Mouse (Mus musculus): ENCODE measurements around the gene Ripk3. TPM values are rescaled to one million over a fixed set of nuclear protein-coding genes. Genes with fewer than 3 reads are reported as not detected.

The Ripk3 gene
- polyA plus RNA-seq (2012; rRNA removed), result 7.1 and 18.8 TPM in 2 replicates

DNA sequence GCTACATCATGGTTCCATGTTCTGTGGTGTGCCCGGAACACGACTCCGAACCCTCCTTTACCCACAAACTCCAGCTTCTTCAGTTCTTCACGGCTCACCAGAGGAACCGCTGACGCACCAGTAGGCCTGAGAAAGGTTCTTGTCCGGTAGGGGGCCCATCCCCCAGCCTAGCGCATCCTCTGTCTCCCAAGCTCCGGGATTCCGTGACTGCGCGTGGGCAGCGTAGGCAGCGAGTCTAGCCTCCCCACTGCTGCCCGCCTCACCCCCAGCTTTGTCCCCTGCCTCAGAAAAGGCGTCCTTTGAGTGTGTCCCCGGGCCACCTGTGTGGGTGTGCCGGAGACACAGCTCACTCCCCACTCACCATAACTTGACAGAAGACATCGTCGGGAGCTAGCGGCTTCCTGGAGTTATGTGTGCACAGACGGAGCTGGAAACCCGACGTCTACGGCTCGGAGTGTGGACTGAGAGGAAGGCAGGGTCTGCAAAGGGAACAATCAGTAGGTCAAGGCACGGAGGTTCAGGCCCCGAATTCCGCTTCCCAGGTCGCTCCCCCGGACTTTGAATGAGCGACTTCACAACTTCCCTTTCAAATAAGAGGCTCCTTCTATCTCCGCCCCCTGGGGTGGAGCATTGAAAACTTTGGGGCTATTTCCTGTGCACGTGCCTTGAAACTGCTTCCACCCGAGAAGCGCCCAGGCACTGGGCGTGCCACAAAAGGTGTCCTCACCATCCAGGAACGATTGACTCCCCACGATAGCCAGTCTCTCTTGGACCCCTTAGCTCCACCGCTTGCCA is at the start of gene Ripk3:
Ripk3 (minus strand) TSS at position 610 of the 795 bp plus-strand sequence.

DNA sequence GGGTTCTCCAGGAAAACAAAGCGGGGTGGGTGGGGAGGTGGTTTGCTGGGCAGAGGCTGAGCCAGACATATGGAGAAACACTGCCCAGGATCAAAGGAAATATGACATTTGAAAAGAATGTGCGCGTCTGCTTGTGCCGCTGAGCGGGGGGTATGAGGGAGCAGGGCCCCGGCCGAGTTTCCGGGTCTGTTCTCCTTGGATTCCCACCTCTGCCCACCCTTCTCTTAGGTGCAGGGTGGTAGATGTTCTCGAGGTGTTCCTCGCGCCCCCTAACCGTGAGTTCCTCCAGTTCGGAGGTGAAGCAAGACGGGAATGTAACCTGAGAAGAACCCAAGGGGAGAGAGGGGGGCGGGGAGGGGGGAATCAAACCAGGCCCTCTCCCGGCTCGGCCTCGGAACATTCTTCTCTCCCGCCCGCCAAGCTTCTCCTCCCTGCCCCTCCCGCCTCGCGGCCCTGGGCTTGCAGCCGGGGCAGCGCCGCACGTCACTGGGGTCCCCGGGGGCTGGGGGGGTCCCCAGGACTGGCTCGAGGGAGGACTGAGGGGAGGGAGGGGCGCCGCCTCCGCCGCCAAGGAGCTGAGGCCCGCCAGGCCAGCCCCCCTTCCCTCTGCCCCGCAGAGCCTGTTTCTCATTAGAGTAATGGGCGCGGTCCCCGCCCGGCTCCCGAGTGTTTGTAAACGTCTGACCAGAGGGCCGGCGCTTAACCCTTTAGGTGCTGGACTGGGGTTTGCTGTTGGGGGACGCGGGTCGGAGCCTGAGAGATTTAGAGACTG is 34.5 kb upstream of the Ripk3 start, which contains the start of gene Nfatc4:
Nfatc4 (plus strand) TSS at position 154 of the 772 bp plus-strand sequence.

DNA sequence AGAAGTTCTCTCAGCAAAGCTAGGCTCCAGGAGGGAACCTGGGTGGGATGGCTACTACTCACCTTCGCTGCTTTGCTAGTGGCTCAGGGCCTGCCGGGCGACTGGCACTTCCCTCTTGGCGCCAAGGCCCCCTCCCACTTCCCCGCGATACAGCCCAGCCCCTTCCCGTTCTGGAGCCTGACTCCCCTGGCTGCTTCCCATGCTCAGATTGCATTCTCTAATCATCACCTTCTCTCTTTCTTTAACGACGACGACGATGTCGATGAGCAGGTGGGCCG is 4.8 kb downstream of the Ripk3 start, which contains the start of gene Adcy4:
Adcy4 (minus strand) TSS at position 138 of the 278 bp plus-strand sequence.

DNA sequence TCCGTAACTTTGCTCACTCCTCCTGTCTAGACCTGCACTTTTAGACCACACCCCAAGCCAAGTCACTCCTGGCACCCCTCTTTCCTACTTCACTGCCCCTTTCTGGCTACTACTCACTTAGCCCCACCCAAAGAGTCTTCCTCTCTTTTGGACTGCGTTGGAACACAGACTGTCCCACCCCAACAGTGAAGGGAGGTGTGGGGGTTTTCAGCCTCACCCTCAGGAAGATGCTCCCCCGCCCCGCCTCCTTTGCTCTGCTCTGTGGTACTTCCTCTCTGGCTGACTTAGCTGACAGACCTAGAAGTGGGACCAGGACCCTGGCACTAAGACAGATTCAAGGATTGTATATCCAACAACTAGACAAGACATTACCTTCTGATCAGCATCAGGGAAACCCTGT is 23.0 kb downstream of the Ripk3 start, which contains the start of gene Ltb4r1:
Ltb4r1 (plus strand) TSS at position 267 of the 400 bp plus-strand sequence.

DNA sequence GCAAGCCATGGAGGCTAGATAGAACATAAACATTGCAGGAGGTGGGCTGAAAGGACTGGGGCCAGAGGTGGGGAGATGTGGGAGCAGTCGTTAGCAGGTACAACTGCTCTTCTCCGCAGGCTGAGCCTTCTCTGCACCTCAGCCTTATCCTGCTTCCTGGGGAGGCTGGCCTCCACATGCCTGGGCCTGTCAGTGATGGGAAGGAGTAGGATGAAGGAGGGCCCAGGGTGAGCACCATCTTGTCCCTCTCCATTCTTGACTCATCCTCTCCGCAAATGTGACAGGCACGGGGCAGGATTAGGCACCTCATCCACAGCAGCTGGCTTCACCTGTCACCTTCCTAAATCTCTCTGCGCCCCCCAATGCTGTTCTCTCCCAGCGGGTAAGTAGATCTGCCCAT is 27.5 kb downstream of the Ripk3 start, which contains the start of gene Ltb4r2:
Ltb4r2 (plus strand) TSS at position 266 of the 400 bp plus-strand sequence.

DNA sequence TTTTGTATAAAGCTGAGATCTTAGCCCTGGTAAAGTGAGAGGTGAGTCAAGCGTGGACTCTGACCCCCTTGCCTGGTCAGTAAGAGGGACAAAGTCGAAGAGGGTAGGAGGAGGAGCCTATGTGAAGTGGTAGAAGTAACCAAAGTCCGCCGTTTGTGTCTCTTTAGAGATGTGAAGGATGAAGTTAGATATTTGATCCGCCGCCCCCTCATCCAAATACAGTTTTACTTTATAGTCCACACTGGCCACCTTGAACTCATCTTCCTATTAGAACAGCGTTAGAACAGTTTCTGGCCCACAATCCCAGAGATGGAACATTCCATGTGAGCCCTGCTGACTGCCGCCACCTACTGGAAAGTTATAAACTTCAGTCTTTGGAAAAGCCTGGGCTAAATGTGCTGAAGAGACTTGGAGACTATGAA is 30.3 kb downstream of the Ripk3 start, which contains the start of gene Cideb:
Cideb (minus strand) TSS at position 96 of the 422 bp plus-strand sequence.

DNA sequence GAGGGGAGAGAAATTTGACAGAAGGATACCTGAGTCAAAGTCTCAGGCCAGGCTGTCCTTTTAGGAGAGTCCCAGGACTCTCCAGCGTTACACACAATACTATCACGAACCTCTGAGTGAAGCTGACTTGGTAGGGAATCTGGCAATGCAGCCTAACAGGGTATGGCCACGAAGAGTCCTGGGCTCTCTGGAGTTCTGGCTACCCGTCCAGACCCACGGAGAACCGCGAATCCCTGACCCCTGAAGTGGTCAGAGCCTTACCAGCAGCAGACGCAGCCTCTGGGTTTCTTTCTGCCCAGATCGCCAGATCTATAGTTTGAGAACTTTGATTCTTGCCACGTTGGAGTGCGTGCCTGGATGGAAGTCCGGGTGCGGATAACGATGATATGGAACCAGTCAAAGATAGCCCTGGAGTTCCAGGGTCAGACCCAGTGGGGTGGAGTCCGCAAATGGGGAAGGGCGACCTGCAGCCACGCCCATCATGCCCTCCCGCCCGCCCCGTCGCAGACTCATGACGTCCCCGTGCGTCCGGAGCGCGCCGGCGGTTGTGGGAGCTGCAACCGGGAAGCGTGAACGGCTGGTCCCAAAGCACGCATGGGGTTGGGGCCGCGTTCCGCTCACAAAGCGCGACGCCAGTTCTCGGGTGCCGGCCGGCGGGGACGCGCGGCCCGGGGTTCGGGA is 43.3 kb downstream of the Ripk3 start, which contains the start of the genes Dhrs1 and Nop9:
Dhrs1 (minus strand) TSS at position 511 of the 681 bp plus-strand sequence.
Nop9 (plus strand) TSS at position 514 of the 681 bp plus-strand sequence.

Other genes with a start within 250 kb of the Ripk3 start
- gene Pck2, start 248.6 kb downstream of the Ripk3 start, polyA plus RNA-seq (2012; rRNA removed), result 17.8 and 25.7 TPM in 2 replicates
- 63.0 and 75.5 TPM in 2 replicates for gene Dcaf11, start 228.9 kb downstream of the Ripk3 start, polyA plus RNA-seq (2012; rRNA removed)
- gene A730061H03Rik, start 228.5 kb downstream of the Ripk3 start, polyA plus RNA-seq (2012; rRNA removed), result 0.18 and 0.30 TPM in 2 replicates
- 1.3 and 8.1 TPM in 2 replicates for gene Fitm1, start 213.2 kb downstream of the Ripk3 start, polyA plus RNA-seq (2012; rRNA removed)
- gene Psme1, start 210.7 kb downstream of the Ripk3 start, polyA plus RNA-seq (2012; rRNA removed), result 75.5 and 136 TPM in 2 replicates
- 7.7 TPM in 2 replicates for gene Emc9, start 203.6 kb downstream of the Ripk3 start, polyA plus RNA-seq (2012; rRNA removed)
- 72.7 and 98.9 TPM in 2 replicates for gene Psme2, start 197.8 kb downstream of the Ripk3 start, polyA plus RNA-seq (2012; rRNA removed)
- 22.3 and 22.4 TPM in 2 replicates for gene Rnf31, start 197.2 kb downstream of the Ripk3 start, polyA plus RNA-seq (2012; rRNA removed)
- gene Irf9, start 185.3 kb downstream of the Ripk3 start, polyA plus RNA-seq (2012; rRNA removed), result 19.0 and 20.1 TPM in 2 replicates
- 17.0 and 19.2 TPM in 2 replicates for gene Rec8, start 170.8 kb downstream of the Ripk3 start, polyA plus RNA-seq (2012; rRNA removed)
- 119 and 120 TPM in 2 replicates for gene Ipo4, start 152.9 kb downstream of the Ripk3 start, polyA plus RNA-seq (2012; rRNA removed)
- gene Gm49378, start 151.0 kb downstream of the Ripk3 start, polyA plus RNA-seq (2012; rRNA removed), result 3.4 and 4.1 TPM in 2 replicates
- gene Tm9sf1, start 145.1 kb downstream of the Ripk3 start, polyA plus RNA-seq (2012; rRNA removed), result 52.0 and 59.3 TPM in 2 replicates
- 2.4 TPM in 2 replicates for gene Tssk4, start 138.7 kb downstream of the Ripk3 start, polyA plus RNA-seq (2012; rRNA removed)
- 54.9 and 66.5 TPM in 2 replicates for gene Mdp1, start 128.4 kb downstream of the Ripk3 start, polyA plus RNA-seq (2012; rRNA removed)
- 40.5 and 45.5 TPM in 2 replicates for gene Gmpr2, start 116.9 kb downstream of the Ripk3 start, polyA plus RNA-seq (2012; rRNA removed)
- 438 and 468 TPM in 2 replicates for gene Nedd8, start 116.7 kb downstream of the Ripk3 start, polyA plus RNA-seq (2012; rRNA removed)
- gene Tinf2, start 107.0 kb downstream of the Ripk3 start, polyA plus RNA-seq (2012; rRNA removed), result 48.1 and 69.4 TPM in 2 replicates
- 0.82 and 0.91 TPM in 2 replicates for gene Tgm1, start 74.9 kb downstream of the Ripk3 start, polyA plus RNA-seq (2012; rRNA removed)
- 27.0 and 29.8 TPM in 2 replicates for gene Rabggta, start 66.6 kb downstream of the Ripk3 start, polyA plus RNA-seq (2012; rRNA removed)
- 64.8 and 70.9 TPM in 2 replicates for gene Dhrs1, start 43.2 kb downstream of the Ripk3 start, polyA plus RNA-seq (2012; rRNA removed)
- 24.1 and 26.2 TPM in 2 replicates for gene Nop9, start 43.2 kb downstream of the Ripk3 start, polyA plus RNA-seq (2012; rRNA removed)
- gene Cideb, start 30.4 kb downstream of the Ripk3 start, polyA plus RNA-seq (2012; rRNA removed), result 1.9 and 2.2 TPM in 2 replicates
- gene Ltb4r2, start 27.4 kb downstream of the Ripk3 start, polyA plus RNA-seq (2012; rRNA removed), result 0.31 and 0.32 TPM in 2 replicates
- gene Ltb4r1, start 22.9 kb downstream of the Ripk3 start, polyA plus RNA-seq (2012; rRNA removed), result 0.43 and 0.58 TPM in 2 replicates
- 3.7 and 15.6 TPM in 2 replicates for gene Adcy4, start 4.8 kb downstream of the Ripk3 start, polyA plus RNA-seq (2012; rRNA removed)
- gene Nfatc4, start 34.3 kb upstream of the Ripk3 start, polyA plus RNA-seq (2012; rRNA removed), result 43.3 and 96.2 TPM in 2 replicates
- 29.2 and 33.9 TPM in 2 replicates for gene Nynrin, start 65.1 kb upstream of the Ripk3 start, polyA plus RNA-seq (2012; rRNA removed)
- 0.58 and 0.65 TPM in 2 replicates for gene Cbln3, start 95.5 kb upstream of the Ripk3 start, polyA plus RNA-seq (2012; rRNA removed)
- 22.6 and 26.6 TPM in 2 replicates for gene Khnyn, start 96.1 kb upstream of the Ripk3 start, polyA plus RNA-seq (2012; rRNA removed)
- 30.6 and 42.5 TPM in 2 replicates for gene Sdr39u1, start 111.4 kb upstream of the Ripk3 start, polyA plus RNA-seq (2012; rRNA removed)
- gene Cma1, start 155.8 kb upstream of the Ripk3 start, polyA plus RNA-seq (2012; rRNA removed), result 0.05 TPM in 1 of 2 replicates, not detected in the other
- not detected in 2 replicates for gene Cma2, start 162.1 kb upstream of the Ripk3 start, polyA plus RNA-seq (2012; rRNA removed)
- gene Mcpt1, start 229.1 kb upstream of the Ripk3 start, polyA plus RNA-seq (2012; rRNA removed), result not detected in 2 replicates
- not detected in 2 replicates for gene Mcpt9, start 241.6 kb upstream of the Ripk3 start, polyA plus RNA-seq (2012; rRNA removed)

Measured in central nervous system, embryonic 11.5 days (tissue).